Mouse (Mus musculus) cortical plate, adult 2 months (tissue): ENCODE results near the gene Gm21988.

Experiments used
- CTCF ChIP-seq: fragments of 200-500 bp; IDR thresholded peaks from 2 replicates; pipeline ENCODE4 v1.5.1; 2011; ENCODE audit warnings: mild to moderate bottlenecking, control low read depth, low read length; ENCODE audit not compliant: insufficient read depth; ENCODE audit errors: extremely low read depth
- POLR2A ChIP-seq: fragments of 200-500 bp; IDR thresholded peaks from 2 replicates; pipeline ENCODE4 v1.6.1; 2011; ENCODE audit warnings: mild to moderate bottlenecking, low read length, control low read depth; ENCODE audit not compliant: insufficient read depth; ENCODE audit errors: extremely low read depth

DNA sequence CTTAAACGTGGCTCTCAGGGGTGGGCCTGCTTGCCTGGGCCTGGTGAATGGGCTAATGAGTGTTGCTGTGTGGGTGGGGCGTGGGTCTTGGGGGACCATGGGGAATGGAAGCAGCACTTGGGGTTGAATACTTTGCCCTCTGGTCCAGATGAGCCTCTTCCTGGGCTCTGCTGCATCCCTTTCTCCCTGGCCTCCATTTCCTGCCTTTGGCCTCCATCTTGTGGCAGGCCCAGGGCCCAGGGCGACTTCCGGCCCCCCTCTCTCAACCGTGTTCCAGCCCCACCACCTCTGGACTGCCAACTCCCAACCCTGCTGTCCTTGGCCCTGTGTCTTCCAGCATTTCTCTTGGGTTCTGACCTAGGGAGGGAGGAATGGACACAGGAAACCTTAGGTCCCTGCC, 5.6 kb downstream of the Gm21988 start:
- TF ChIP-seq CTCF: no peak
- no peak for TF ChIP-seq POLR2A
